In the genomic region with DNA sequence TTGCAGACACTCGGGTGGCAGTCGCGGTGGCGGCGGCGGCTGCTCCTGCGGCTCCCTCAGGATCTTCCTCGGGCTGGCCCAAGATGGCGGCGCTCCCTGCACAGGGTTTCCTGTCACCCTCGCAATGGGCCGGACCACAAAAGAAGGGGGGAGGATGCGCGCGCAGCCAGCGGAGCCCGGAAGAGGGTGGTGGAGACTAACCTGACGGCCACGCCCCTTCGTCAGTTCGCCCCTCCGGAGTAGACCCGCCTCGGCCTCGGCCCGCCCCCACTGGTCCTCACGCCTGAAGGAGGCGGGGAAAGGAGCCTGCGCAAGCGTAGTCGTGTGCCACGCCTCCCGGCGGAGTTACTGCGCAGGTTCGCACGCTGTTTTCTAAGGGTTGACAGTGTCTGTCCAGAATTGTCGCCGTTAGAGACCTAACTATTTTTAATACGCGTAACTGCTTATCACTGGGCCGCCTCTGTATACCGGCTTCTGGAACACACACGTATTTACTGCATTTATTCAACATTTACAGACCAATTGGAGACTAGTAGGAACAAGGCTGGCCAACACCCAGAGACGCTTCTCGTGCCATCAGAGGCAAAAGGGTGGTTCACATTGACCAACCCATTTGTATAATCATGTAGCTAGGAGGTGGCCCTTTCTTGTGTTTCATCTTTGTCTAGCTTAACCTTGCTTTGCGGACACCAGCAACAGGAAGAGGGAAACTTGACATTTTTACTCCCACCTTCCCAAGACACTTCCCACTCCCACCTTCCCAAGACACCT, we compare ENCODE assay signal across 8 mouse cellular contexts. TPM values are rescaled to one million over a fixed set of nuclear protein-coding genes. Genes with fewer than 3 reads are reported as not detected.
DNase-seq lines count a peak whose midpoint lies in the region; ATAC-seq lines count a peak whose summit lies in the region.

TSS of gene Rab14 (minus strand) at position 223 of the 771 bp plus-strand sequence.

- H3K4me3 ChIP-seq in hindbrain, embryonic 12.5 days = peak within 1 kb of the TSS; percentile 100

- peak within 1 kb of the TSS; percentile 87 for H3K4me2 ChIP-seq in hindbrain, embryonic 12.5 days (replicated peaks)

- ATAC-seq in hindbrain, embryonic 12.5 days (ENCODE audit: low FRiP score) = peak; percentile 97

- DNase-seq in NIH3T3 (ENCODE audit: low read depth) = peak; percentile 100
- peak; percentile 100 for DNase-seq in cerebellum, postnatal 10 days
- peak; percentile 99 to 100 for DNase-seq in frontal cortex, postnatal 10 days (ENCODE audit: low spot score in 2 of 2)
- peak; percentile 99 to 100 for DNase-seq in layer of hippocampus, postnatal 14 days (ENCODE audit: low spot score in 2 of 2)
- DNase-seq in lung, postnatal 14 days = peak; percentile 100
- peak; percentile 98 for DNase-seq in retina, adult 2 months (ENCODE audit: low read depth, low spot score)
- DNase-seq in thymus, postnatal 36 days = peak; percentile 100

- H3K9me3 ChIP-seq in hindbrain, embryonic 12.5 days (replicated peaks) = no peaks in the 10 kb centered on the region

- no peaks in the 10 kb centered on the region for H3K36me3 ChIP-seq in hindbrain, embryonic 12.5 days

- peak within 1 kb of the TSS; percentile 97 for H3K27ac ChIP-seq in hindbrain, embryonic 12.5 days

- WGBS in hindbrain, embryonic 12.5 days = 0% methylated on average over 40 of the region's 47 CpGs

- peaks cover 15% of the 10 kb centered on the region for H3K4me1 ChIP-seq in hindbrain, embryonic 12.5 days

- no peaks in the 10 kb centered on the region for H3K27me3 ChIP-seq in hindbrain, embryonic 12.5 days

- peak within 1 kb of the TSS; percentile 99 for H3K9ac ChIP-seq in hindbrain, embryonic 12.5 days

RNA-seq across cellular contexts. Expression of gene Rab14, which starts in this region (rescaled TPM):
- polyA plus RNA-seq in hindbrain, embryonic 12.5 days (2016; fragmentation: Nextera tagmentation; extraction: Ambion mirVana) = 380 and 390 TPM in 2 replicates
- total RNA-seq in layer of hippocampus, postnatal 14 days (2021) = 100 to 1,000 TPM; 229 to 234 TPM

Comparison
In these comparisons a context has a peak if more than half of its experiments do, and no peak if none do; other contexts are left out.
1. Peak in every context shown above with its lines: DNase-seq, ATAC-seq, H3K4me3 ChIP-seq and H3K27ac ChIP-seq.